ENCODE assay signal across 14 mouse cellular contexts in genomic region chr2:105797842-105798241, GRCm38 (mm10).
DNase-seq lines count a peak whose midpoint lies in the region; ATAC-seq and TF ChIP-seq lines count a peak whose summit lies in the region.
"Had no signal": no experiment of that assay in that cellular context is flagged by ENCODE, and none has a peak within 500 bp of the region (broad histone marks: within the 10 kb centered on the region; RNA-seq: fewer than 3 reads in every experiment).

No protein-coding gene starts in this region.

- CTCF ChIA-PET in Patski (lab: Charles Lee): interaction anchor here (1.1 to 1.9 kb wide), 3 partner anchors 11 to 16 kb away, joined by 3 to 4 read pairs (median 4); no protein-coding TSS in a partner anchor

- no peak for TF ChIP-seq POLR2A in liver, adult 2 months (IDR thresholded peaks at IDR 0.05; ENCODE audit: extremely low read depth, insufficient read depth, low read length)

- H3K36me3 ChIP-seq in liver, adult 2 months (ENCODE audit: control insufficient read depth, insufficient read depth, low read length): no peaks in the 10 kb centered on the region; the same call in 1 of the 2 replicates
- H3K36me3 ChIP-seq in liver, embryonic 11.5 days (ENCODE audit: control insufficient read depth, insufficient read depth, low read length): no peaks in the 10 kb centered on the region
- H3K36me3 ChIP-seq: embryonic facial prominence, embryonic 15.5 days had no signal

- in situ Hi-C loops in Patski (cut with MboI; ENCODE audit: low pct_unique_long_range_greater_than_20kb): no loop called here

- peaks cover 3% of the 10 kb centered on the region; the same call in 1 of the 2 replicates for H3K4me1 ChIP-seq in liver, adult 2 months (ENCODE audit: control insufficient read depth, insufficient read depth, low read length)
- H3K4me1 ChIP-seq in liver, embryonic 11.5 days (replicated peaks; ENCODE audit: control insufficient read depth, insufficient read depth, low read length): no peaks in the 10 kb centered on the region
- H3K4me1 ChIP-seq: embryonic facial prominence, embryonic 15.5 days had no signal

- H3K79me2 ChIP-seq in liver, adult 2 months (ENCODE audit: control insufficient read depth, insufficient read depth, low read length): no peaks in the 10 kb centered on the region

- no peak for TF ChIP-seq CTCF in liver, adult 2 months (IDR thresholded peaks at IDR 0.05; ENCODE audit: low read depth, low read length)
- no peak for TF ChIP-seq CTCF in Patski (IDR thresholded peaks at IDR 0.05)

- no peaks in the 10 kb centered on the region for H3K9me3 ChIP-seq in liver, embryonic 11.5 days (ENCODE audit: control insufficient read depth, low read length)
- H3K9me3 ChIP-seq: embryonic facial prominence, embryonic 15.5 days had no signal

- no peak for ATAC-seq in liver, embryonic 11.5 days (replicated peaks; ENCODE audit: low FRiP score)
- no peak for ATAC-seq in Patski
- ATAC-seq in granulocyte monocyte progenitor cell, adult 5-6 weeks (replicated peaks; ENCODE audit: poor library complexity, severe bottlenecking): no peak
- ATAC-seq: activated CD4-positive, CD25-positive, alpha-beta regulatory T cell, adult 4 months; forebrain, embryonic 16.5 days had no signal

- no peak overlapping the region for H3K4me3 ChIP-seq in liver, adult 2 months (ENCODE audit: insufficient read depth, low read depth, low read length)
- no peak overlapping the region for H3K4me3 ChIP-seq in liver, embryonic 11.5 days (ENCODE audit: low read depth, low read length)
- H3K4me3 ChIP-seq: embryonic facial prominence, embryonic 15.5 days had no signal

- H3K27me3 ChIP-seq in liver, adult 2 months (ENCODE audit: control insufficient read depth, insufficient read depth, low read length): no peaks in the 10 kb centered on the region
- no peaks in the 10 kb centered on the region for H3K27me3 ChIP-seq in liver, embryonic 11.5 days (replicated peaks; ENCODE audit: control insufficient read depth, insufficient read depth, low read length)
- H3K27me3 ChIP-seq in Patski: no peaks in the 10 kb centered on the region
- H3K27me3 ChIP-seq: embryonic facial prominence, embryonic 15.5 days had no signal

- no peak overlapping the region for H3K4me2 ChIP-seq in liver, embryonic 11.5 days
- H3K4me2 ChIP-seq: embryonic facial prominence, embryonic 15.5 days had no signal

- intact Hi-C loops in heart, postnatal 25 days (cut with DNase I): no loop called here
- intact Hi-C loops in heart, postnatal 14 days (cut with DNase I): no loop called here

- H3K9ac ChIP-seq in liver, adult 2 months (ENCODE audit: low read depth, low read length): no peak overlapping the region
- no peak overlapping the region for H3K9ac ChIP-seq in liver, embryonic 11.5 days (ENCODE audit: low read depth, low read length)
- H3K9ac ChIP-seq: embryonic facial prominence, embryonic 15.5 days had no signal

- peak; percentile 86 for DNase-seq in heart, adult 11 months
- no peak for DNase-seq in heart, postnatal 25 days (ENCODE audit: low spot score)
- DNase-seq in liver, adult 2 months (ENCODE audit: extremely low read depth, low read depth, low spot score): peak; percentile 57
- DNase-seq in liver, embryonic 11.5 days (ENCODE audit: low spot score): no peak
- peak; percentile 51 for DNase-seq in Patski (ENCODE audit: low read depth, low spot score)
- peak; percentile 4 to 44 for DNase-seq in heart, postnatal 14 days
- DNase-seq in B cell, adult 2 months: no peak
- DNase-seq: liver; lung, postnatal 36 days; thymus, adult 2 months had no signal

- H3K27ac ChIP-seq in liver, adult 2 months (replicated peaks; ENCODE audit: insufficient read depth, low read depth, low read length): no peak overlapping the region
- H3K27ac ChIP-seq in liver, embryonic 11.5 days (ENCODE audit: low read depth, low read length): no peak overlapping the region
- H3K27ac ChIP-seq: embryonic facial prominence, embryonic 15.5 days had no signal

- POLR2A ChIA-PET in Patski (lab: Charles Lee): no interaction called here

Comparison
In these comparisons a context has a peak if more than half of its experiments do, and no peak if none do; other contexts are left out.
1. DNase-seq: peak in heart, adult 11 months (single experiment), liver, adult 2 months (single experiment), Patski (single experiment) and heart, postnatal 14 days (2 of 2); none in heart, postnatal 25 days (single experiment), liver, embryonic 11.5 days (single experiment) and B cell, adult 2 months (0 of 2).